Mouse (Mus musculus) duodenum, adult 2 months (tissue): ENCODE measurements around the gene Zpr1. TPM values are rescaled to one million over a fixed set of nuclear protein-coding genes. Genes with fewer than 3 reads are reported as not detected.

Experiments used
- polyA plus RNA-seq: library from polyadenylated mRNA; depleted of rRNA; stranded (reverse); fragments of >200 nt; gene quantifications from 2 replicates; pipeline ENCODE4 v1.2.3, GENCODE M21; 2012; ENCODE audit warnings: low replicate concordance; rRNA removed

Zpr1 gene
- polyA plus RNA-seq: 8.7 and 13.2 TPM in 2 replicates

GRCm38 (mm10) chr9:46272677-46273454 lies at the start of gene Zpr1:
TSS of gene Zpr1 (plus strand) at chr9:46273064.

GRCm38 (mm10) chr9:46228491-46228890 lies 44.4 kb upstream of the Zpr1 start, which contains the start of gene Apoa1:
TSS of gene Apoa1 (plus strand) at chr9:46228580.

DNA sequence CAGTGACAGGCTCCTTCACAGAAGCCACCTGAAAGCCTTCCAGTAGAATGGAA lies 37.4 kb upstream of the Zpr1 start, which contains the start of gene Apoc3:
Gene Apoc3 (minus strand): TSS at position 41 of the 53 bp plus-strand sequence.

GRCm38 (mm10) chr9:46240526-46241153 lies 32.2 kb upstream of the Zpr1 start, which contains the start of gene Apoa4:
TSS of gene Apoa4 (plus strand) at chr9:46240696.

GRCm38 (mm10) chr9:46268343-46268873 lies 4.5 kb upstream of the Zpr1 start, which contains the start of gene Apoa5:
TSS of gene Apoa5 (plus strand) at chr9:46268633.

DNA sequence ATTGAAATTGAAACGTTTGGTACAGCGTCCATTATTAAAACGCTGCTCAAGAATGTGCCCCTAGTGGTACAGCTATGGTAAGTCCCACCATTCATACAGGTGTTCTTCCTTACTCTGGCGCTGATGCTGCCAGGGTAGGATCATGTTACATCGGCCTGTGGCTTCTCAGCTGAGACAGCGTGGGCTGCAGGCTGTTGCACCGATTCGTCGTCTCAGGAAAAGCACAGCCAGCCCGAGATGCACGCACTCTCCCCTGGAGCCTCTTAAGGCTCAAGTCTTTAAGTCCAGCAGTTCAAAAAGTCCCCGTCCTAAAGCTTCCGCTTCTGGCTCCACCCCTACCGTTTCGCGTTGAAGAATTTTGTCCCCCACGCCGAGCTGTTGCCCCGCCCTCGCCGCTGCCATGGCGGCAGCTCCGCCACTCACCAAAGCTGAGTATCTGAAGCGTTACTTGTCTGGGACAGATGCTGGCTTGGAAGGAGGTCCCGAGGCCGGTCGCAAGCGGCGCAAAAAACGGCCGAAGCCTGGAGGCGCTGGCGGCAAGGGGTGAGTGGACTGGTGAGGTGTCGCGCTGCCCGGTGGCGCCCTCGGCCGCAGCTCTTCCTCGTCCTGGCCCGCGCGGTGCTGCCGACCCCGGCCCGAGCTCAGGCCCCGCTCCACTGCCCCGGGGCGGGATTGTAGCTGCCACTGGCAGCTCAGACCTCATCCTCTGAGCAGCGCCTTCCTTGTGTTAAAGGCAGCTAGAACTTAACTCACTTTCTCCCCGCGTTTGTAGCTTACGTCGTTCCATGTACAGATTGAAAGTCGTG lies 10.0 kb downstream of the Zpr1 start, which contains the start of gene Bud13:
Gene Bud13 (plus strand): TSS at position 378 of the 806 bp plus-strand sequence.

DNA sequence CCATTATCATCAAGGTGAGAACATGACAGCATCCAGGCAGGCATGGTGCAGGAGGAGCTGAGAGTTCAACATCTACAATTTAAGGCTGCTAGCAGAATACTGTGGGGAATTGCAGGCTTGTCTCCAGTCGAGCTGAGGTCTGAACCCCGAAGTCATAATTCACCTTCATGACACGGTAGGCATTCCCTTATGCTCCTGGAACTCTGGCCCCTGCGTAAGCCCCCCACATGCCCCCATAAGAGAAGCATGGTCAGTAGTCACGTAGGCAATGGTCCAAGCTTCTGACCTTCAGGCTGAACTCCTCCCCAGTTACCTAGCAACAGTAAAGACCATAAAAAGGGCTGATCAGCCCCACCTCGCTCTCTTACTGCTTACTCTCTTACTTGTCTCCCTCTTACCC lies 47.0 kb downstream of the Zpr1 start, which contains the start of gene 4931429L15Rik:
Gene 4931429L15Rik (minus strand): TSS at position 101 of the 400 bp plus-strand sequence.

Other genes starting within 250 kb of the Zpr1 start
- 2,399 and 15,361 TPM in 2 replicates for gene Apoa1, start 44.5 kb upstream of the Zpr1 start, polyA plus RNA-seq
- 677 and 6,693 TPM in 2 replicates for gene Apoc3, start 37.4 kb upstream of the Zpr1 start, polyA plus RNA-seq
- gene Apoa4, start 32.4 kb upstream of the Zpr1 start, polyA plus RNA-seq: 2,473 and 8,795 TPM in 2 replicates
- 0.34 and 0.55 TPM in 2 replicates for gene Apoa5, start 4.4 kb upstream of the Zpr1 start, polyA plus RNA-seq
- 5.3 and 6.6 TPM in 2 replicates for gene Bud13, start 9.9 kb downstream of the Zpr1 start, polyA plus RNA-seq
- gene 4931429L15Rik, start 46.9 kb downstream of the Zpr1 start, polyA plus RNA-seq: not detected in 2 replicates